Mouse (Mus musculus) erythroblast, embryonic 14.5 days (primary cell): ENCODE data around the gene Gm17545. TPM values are rescaled to one million over a fixed set of nuclear protein-coding genes. Genes with fewer than 3 reads are reported as not detected.
"Not testable (repeated sequence)": the region's sequence is repeated elsewhere in the genome, so short reads cannot be mapped to it uniquely, and the experiment has no call there.

Experiments used
- H3K27me3 ChIP-seq: 2 replicates; pipeline ENCODE4 v1.6.1; 2012; ENCODE audit warnings: inconsistent platforms; ENCODE audit not compliant: control insufficient read depth
- H3K36me3 ChIP-seq: 2 replicates; pipeline ENCODE4 v1.6.1; 2012; ENCODE audit warnings: mild to moderate bottlenecking, inconsistent platforms; ENCODE audit not compliant: control insufficient read depth
- H3K4me1 ChIP-seq: 2 replicates; pipeline ENCODE4 v1.6.1; 2012; ENCODE audit warnings: inconsistent platforms; ENCODE audit not compliant: control insufficient read depth
- H3K4me3 ChIP-seq: replicated peaks from 2 replicates; pipeline ENCODE3; 2012; ENCODE audit warnings: moderate library complexity, mild to moderate bottlenecking, inconsistent platforms
- H3K9me3 ChIP-seq: 2 replicates; pipeline ENCODE4 v1.6.1; 2012; ENCODE audit warnings: low read length, inconsistent platforms, mixed read lengths; ENCODE audit not compliant: control insufficient read depth
- GATA1 ChIP-seq: IDR thresholded peaks from 2 replicates; pipeline ENCODE4 v1.6.1; 2012; ENCODE audit warnings: low read length, inconsistent platforms, mixed read lengths
- TAL1 ChIP-seq: IDR thresholded peaks from 3 replicates; pipeline ENCODE4 v1.6.1; 2012; ENCODE audit warnings: low read length, inconsistent platforms, mixed read lengths
- polyA plus RNA-seq: library from polyadenylated mRNA; stranded (reverse); fragments of >175 nt; gene quantifications from 2 replicates; pipeline ENCODE4 v1.2.3, GENCODE M21; 2012

Gene Gm17545
- polyA plus RNA-seq: not detected in 2 replicates

DNA sequence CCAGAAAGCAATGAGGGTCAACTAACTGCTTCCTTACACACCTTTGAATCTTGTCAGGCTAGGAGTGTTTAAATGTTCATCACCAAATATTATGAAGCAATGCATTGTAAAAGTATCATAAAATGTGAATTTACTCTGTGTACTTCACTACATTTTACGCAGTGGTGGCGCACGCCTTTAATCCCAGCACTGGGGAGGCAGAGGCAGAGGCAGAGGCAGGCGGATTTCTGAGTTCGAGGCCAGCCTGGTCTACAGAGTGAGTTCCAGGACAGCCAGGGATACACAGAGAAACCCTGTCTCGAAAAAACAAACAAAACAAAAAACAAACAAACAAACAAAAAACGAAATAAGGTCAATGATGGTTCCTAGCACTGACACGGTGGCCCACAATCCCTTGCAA lies at the start of gene Gm17545:
TSS of gene Gm17545 (plus strand) at position 301 of the 400 bp plus-strand sequence.
- H3K9me3 ChIP-seq, H3K27me3 ChIP-seq: not testable (repeated sequence)
- Histone ChIP-seq H3K36me3 (peaks cover 91% of the 10 kb centered on the region), H3K4me3 (peak within 1 kb of the TSS; percentile 12), H3K4me1 (peaks cover 26% of the 10 kb centered on the region)

DNA sequence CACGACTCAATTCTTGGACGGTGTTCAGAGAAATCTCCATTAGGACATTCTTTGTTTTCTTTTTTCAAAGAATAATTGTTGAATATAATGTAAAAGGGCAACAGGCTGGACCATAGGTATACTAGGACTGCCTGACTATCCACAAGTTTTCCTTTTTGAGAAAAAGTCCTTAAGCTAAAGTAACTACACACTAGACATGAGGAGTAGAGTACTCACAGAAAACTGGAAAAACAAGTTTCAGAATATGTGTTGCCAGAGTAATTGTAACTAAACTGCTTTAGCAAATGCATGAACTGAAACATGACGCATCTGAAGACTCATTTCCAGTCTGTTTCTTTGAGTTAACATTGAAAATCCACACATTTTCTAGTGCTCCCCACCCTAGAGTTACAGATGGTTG lies 48.7 kb upstream of the Gm17545 start:
- peaks cover 4% of the 10 kb centered on the region; the same call in 1 of the 2 replicates for H3K4me1 ChIP-seq
- no peak overlapping the region for H3K4me3 ChIP-seq
- no peaks in the 10 kb centered on the region for H3K27me3 ChIP-seq
- TF ChIP-seq TAL1 (no peak), GATA1 (no peak)
- no peaks in the 10 kb centered on the region for H3K36me3 ChIP-seq
- H3K9me3 ChIP-seq: no peaks in the 10 kb centered on the region

DNA sequence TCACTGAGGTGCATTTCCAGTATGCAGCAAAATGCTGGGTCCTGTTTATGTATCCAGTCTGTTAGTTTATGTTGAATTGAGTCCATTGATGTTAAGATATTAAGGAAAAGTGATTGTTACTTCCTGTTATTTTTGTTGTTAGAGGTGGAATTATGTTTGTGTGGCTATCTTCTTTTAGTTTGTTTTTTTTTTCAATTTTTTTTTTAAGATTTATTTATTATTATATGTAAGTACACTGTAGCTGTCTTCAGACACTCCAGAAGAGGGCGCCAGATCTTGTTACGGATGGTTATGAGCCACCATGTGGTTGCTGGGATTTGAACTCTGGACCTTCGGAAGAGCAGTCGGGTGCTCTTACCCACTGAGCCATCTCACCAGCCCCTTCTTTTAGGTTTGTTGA lies 46.5 kb upstream of the Gm17545 start:
- not testable (repeated sequence) for H3K9me3 ChIP-seq, H3K4me3 ChIP-seq, H3K36me3 ChIP-seq, H3K27me3 ChIP-seq
- H3K4me1 ChIP-seq: peaks cover 16% of the 10 kb centered on the region

DNA sequence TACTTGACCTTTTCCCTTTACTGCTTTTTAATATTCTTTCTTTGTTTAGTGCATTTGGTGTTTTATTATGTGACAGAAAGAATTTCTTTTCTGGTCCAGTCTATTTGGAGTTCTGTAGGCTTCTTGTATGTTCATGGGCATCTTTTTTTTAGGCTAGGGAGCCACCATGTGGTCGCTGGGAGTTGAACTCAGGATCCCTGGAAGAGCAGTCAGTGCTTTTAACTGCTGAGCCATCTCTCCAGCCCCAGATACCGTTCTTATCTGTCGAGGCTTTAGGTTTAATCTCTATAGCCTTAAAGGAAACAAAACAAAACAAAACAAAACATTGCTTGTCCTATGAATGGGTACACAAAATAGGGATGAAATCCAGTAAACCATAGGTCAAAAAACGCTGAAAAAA lies 45.7 kb upstream of the Gm17545 start:
- H3K36me3 ChIP-seq, H3K4me3 ChIP-seq, H3K27me3 ChIP-seq, H3K9me3 ChIP-seq: not testable (repeated sequence)
- peaks cover 16% of the 10 kb centered on the region for H3K4me1 ChIP-seq

DNA sequence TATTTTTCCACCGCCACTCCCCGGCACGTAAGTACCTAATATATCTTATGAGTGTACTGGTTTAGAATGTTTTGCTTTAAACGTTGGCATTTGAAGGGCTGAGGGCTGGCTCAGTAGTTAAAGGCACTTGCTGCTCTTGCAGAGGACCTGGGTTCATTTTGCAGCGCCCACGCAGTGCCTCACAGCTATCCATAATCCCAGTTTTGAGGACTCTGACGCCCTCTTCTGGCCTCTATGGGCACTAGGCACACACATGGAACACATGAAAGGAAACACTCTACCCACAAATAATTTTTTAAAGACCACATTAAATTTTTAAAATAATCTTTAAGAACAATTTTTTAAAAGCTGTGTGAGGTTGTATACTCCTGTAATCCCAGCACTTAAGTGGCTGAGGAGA lies 44.6 kb upstream of the Gm17545 start:
- TF ChIP-seq TAL1: no peak
- no peak for TF ChIP-seq GATA1
- peaks cover 16% of the 10 kb centered on the region for H3K4me1 ChIP-seq
- no peak overlapping the region for H3K4me3 ChIP-seq
- no peaks in the 10 kb centered on the region for H3K27me3 ChIP-seq
- no peaks in the 10 kb centered on the region for H3K36me3 ChIP-seq
- H3K9me3 ChIP-seq: no peaks in the 10 kb centered on the region

DNA sequence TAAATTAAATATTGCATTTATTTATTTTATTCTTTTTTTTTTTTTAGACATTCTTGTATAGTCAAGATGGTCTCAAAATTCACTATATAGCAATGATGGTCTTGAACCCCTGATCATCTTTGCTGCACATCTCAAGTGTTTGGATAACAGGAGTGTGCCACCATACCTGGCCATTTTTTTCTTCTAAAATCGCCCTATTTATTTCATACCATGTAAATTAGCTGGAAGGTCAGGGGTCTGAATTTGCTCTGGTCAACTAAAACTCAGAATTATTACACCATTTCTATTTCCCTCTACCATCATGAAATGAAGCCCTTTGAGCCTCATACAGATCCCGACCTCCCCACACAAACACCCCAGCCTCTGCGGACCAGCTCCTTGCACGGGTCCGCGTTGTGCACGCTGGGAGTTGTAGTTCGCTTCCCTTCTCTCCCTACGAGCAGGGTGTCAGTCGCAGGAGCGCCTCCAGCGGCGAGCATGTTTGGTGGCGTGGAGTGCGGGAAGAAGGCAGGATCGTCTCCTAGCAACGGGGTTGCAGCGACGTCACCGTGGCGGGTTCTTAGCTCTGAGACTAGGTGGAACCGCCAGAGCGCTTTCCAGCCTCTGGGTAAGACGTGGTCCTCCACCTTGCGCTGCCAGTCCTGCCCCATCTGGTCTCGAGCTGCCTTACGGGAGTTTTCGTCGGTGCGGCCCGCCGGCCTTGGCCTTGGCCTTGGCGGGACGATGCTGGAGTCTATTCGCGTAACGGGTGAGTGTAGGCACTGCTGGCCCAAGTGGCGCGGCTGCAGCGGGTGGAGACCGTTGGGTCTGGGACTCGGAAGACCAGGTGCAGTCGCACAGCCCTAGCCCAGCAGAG lies 42.9 kb upstream of the Gm17545 start, which contains the start of gene 9530077C05Rik:
TSS of gene 9530077C05Rik (plus strand) at position 512 of the 856 bp plus-strand sequence.
- TF ChIP-seq GATA1: no peak
- no peak for TF ChIP-seq TAL1
- Histone ChIP-seq H3K9me3 (no peaks in the 10 kb centered on the region), H3K4me1 (peaks cover 16% of the 10 kb centered on the region), H3K27me3 (no peaks in the 10 kb centered on the region), H3K36me3 (no peaks in the 10 kb centered on the region), H3K4me3 (peak within 1 kb of the TSS; percentile 75)

DNA sequence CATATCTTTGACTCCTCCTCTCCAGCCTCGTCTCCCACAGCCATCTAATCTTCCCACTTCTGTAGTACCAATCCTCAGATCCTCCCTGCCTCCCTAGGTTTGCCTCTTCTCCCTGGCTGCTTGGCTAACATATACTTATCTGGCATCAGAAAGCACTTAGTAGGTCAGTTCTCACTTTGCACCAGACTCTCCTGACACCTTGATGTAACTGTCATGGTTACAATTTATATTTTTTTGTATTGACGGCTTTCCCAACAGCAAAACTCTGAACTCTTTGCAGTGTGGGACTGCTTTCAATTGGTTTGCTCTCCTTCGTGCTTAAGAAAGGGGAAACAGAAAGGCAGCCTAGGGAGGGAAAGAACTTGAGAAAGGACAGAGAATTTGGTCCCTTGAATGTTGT lies 37.9 kb upstream of the Gm17545 start:
- Histone ChIP-seq H3K36me3 (no peaks in the 10 kb centered on the region), H3K9me3 (no peaks in the 10 kb centered on the region), H3K4me1 (peaks cover 16% of the 10 kb centered on the region), H3K27me3 (no peaks in the 10 kb centered on the region), H3K4me3 (no peak overlapping the region)
- TF ChIP-seq GATA1 (no peak), TAL1 (no peak)

DNA sequence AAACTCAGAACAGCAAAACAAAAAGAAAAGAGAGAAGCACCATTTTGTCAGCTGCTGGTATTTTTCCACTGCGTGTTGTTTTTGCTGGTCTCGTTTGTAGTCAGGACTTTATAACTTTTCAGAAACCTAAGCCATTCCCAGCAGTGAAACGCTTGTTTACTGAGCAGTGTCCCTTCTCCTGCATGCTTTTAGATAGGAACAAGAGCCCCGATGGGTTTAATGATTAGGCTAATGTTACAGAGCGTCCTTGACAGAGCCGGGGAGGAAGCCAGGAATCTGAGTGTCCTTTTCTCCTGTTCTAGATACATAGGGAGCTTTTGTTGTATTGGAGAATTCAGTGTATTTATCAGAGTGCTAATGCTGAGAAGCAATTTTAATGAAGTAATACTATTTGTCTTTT lies 36.5 kb upstream of the Gm17545 start:
- peaks cover 6% of the 10 kb centered on the region for H3K4me1 ChIP-seq
- no peak overlapping the region for H3K4me3 ChIP-seq
- TF ChIP-seq TAL1 (no peak), GATA1 (no peak)
- H3K27me3 ChIP-seq: no peaks in the 10 kb centered on the region
- H3K9me3 ChIP-seq: no peaks in the 10 kb centered on the region
- no peaks in the 10 kb centered on the region for H3K36me3 ChIP-seq

DNA sequence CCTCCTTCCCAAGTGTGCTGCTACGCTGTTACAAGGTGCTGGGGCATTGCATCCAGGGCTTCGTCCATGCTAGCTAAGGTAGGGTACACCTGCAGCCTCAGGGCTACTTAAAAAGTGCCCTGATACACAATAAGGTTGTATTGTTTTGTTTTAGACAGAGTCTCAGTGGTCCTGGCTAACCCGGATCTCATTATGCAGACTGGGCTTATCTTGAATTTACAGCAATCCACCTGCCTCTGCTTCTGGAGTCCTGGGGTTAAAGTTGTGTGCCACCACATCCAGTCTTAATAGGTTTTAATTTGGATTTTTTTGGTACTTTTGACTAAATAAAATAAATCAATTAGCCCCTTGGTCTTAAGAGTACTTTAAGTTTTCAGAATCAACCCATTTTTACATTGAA lies 34.2 kb upstream of the Gm17545 start:
- TF ChIP-seq GATA1 (no peak), TAL1 (no peak)
- no peaks in the 10 kb centered on the region for H3K36me3 ChIP-seq
- H3K4me3 ChIP-seq: no peak overlapping the region
- peaks cover 6% of the 10 kb centered on the region for H3K4me1 ChIP-seq
- H3K9me3 ChIP-seq: no peaks in the 10 kb centered on the region
- H3K27me3 ChIP-seq: no peaks in the 10 kb centered on the region

DNA sequence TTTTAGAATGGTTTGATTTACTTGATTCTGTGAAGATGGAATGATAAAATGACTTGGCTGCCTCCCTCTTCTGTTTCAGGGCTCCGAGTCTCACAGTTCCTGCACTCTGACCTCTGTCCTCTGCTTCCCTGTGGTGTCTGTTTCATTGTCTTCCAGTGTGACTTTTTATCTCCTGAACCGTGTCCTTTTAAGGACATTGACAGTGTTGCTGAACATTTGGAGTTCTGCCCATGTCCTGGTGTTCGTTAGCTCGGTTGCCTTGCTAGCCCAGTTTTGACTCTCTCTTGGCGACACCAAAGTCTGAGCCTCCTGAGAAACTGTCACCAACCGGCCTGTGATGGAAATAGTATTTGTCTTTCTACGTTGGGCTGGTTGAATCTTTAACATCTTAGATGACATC lies 33.6 kb upstream of the Gm17545 start:
- H3K36me3 ChIP-seq: no peaks in the 10 kb centered on the region
- no peaks in the 10 kb centered on the region for H3K9me3 ChIP-seq
- TF ChIP-seq GATA1: no peak
- no peak for TF ChIP-seq TAL1
- no peak overlapping the region for H3K4me3 ChIP-seq
- H3K4me1 ChIP-seq: peaks cover 6% of the 10 kb centered on the region
- no peaks in the 10 kb centered on the region for H3K27me3 ChIP-seq
